Mouse (Mus musculus): ENCODE data around the gene Tmem63b. TPM values are rescaled to one million over a fixed set of nuclear protein-coding genes. Genes with fewer than 3 reads are reported as not detected.

The Tmem63b gene
- total RNA-seq (2023), result 10 to 100 TPM; 24.5 to 25.3 TPM

DNA sequence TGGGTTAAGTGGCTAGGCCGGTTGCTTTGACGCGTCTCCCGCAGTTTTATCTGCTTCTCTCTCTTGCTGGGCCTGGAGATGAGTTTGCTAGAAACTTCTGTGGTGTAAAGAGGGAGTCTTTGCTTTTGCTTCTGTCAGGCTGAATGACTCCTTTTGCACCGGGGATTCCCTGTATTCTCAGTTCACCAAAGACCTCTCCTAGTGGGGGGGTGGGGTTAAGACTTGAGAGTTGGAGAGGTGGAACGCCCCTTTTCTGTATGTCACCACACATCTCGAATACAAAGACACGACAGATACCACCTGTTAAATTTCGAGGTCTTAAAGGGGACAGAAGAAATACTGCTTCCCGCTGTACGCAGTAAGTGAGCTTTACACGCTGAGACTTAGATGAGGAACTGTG is at the start of gene Tmem63b:
TSS of gene Tmem63b (minus strand) at position 190 of the 400 bp plus-strand sequence.

DNA sequence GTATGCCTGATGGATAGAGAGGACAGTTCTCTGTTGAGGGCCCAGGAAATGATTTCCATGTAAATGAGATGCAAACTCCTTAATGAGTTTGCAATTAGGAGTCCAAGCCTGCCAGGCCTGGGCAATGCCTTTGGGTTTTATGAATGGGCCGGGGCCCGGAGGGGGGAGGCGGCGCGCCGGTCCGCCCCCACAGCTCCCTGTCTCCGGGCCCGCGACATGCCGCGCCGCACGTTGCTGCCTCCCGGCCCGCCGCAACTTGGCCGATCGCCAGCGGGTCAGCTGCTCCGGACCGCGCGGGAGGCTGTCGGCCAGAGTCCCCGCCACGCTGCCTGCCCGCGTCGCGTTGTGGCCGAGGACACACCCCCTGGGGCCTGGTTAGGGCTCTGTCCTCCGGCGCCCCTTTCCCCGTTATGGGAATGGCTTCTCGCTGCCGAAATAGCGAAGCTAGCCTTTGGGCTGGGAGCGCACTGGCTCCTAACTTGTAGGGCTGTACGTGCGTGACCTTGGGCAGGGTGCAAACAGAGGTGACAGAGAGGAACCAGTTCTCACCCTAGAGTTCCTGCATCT is 47.1 kb upstream of the Tmem63b start, which contains the start of gene 1600014C23Rik:
TSS of gene 1600014C23Rik (minus strand) at position 110 of the 567 bp plus-strand sequence.

DNA sequence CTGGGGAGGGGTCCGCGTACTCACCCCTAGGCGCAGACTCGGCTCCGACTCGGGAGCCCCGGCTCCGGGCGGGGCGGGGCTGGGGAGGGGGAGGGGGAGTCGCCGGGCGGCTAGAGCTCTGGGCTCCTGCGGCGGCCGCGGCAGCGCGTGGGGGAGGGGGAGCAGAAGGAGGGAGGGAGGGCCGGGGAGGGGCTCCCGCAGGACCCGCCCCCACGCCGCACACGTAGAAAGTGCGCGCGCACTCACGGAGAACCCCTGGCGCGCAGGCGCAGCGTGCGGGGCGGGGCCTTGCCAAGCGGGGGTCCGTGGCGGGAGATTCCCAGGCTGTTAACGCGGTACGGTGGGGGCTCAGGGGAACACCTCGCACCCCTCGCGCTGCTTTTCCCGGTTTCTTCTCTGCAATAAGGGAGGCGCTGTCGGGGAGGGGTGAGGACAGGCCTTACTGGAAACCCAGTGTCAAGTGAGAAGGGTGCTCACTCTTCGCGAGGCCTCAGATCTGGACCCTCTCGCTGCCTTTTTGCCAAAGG is 549 bp downstream of the Tmem63b start, which contains the start of gene Mrpl14:
TSS of gene Mrpl14 (plus strand) at position 230 of the 527 bp plus-strand sequence.

DNA sequence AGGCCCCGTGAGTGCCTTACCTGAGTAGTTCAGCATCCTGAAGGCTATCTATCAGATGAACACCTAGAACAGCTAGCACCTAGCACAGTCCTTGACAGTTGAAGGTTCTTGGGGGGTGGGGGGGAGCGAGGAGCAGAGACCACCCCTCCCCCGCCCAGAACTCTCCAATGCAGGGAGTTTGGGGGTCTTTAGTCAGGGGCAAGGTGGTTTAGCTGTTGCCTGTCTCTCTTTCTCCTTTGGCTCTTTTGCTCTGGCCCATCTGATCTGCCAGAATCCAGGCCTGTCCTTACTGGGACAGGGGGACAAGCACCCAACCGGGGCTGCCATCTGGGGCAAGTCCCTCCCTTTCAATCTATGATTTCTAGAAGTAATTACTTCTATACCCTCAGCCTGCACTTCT is 27.5 kb downstream of the Tmem63b start, which contains the start of gene Capn11:
TSS of gene Capn11 (minus strand) at position 101 of the 400 bp plus-strand sequence.

Other genes with a start within 250 kb of the Tmem63b start
- gene Spats1, start 211.5 kb downstream of the Tmem63b start, total RNA-seq (2023), result not detected
- gene Aars2, start 180.1 kb downstream of the Tmem63b start, total RNA-seq (2023), result 1 to 10 TPM; 4.6 to 6.7 TPM
- gene Tcte1, start 163.5 kb downstream of the Tmem63b start, total RNA-seq (2023), result not detected
- gene Tmem151b, start 137.2 kb downstream of the Tmem63b start, total RNA-seq (2023), result not detected
- 10 to 100 TPM; 34.6 to 36.3 TPM for gene Nfkbie, start 131.2 kb downstream of the Tmem63b start, total RNA-seq (2023)
- gene Slc35b2, start 123.0 kb downstream of the Tmem63b start, total RNA-seq (2023), result 10 to 100 TPM; 35.4 to 35.6 TPM
- gene Hsp90ab1, start 113.6 kb downstream of the Tmem63b start, total RNA-seq (2023), result 100 to 1,000 TPM; 550 to 621 TPM
- 10 to 100 TPM; 42.5 to 43.4 TPM for gene Slc29a1, start 87.3 kb downstream of the Tmem63b start, total RNA-seq (2023)
- not detected for gene Mymx, start 84.8 kb downstream of the Tmem63b start, total RNA-seq (2023)
- gene Capn11, start 27.6 kb downstream of the Tmem63b start, total RNA-seq (2023), result under 1 TPM; 0.42 to 0.60 TPM
- 10 to 100 TPM; 38.4 to 39.9 TPM for gene Mrpl14, start 583 bp downstream of the Tmem63b start, total RNA-seq (2023)
- not detected for gene 1600014C23Rik, start 46.9 kb upstream of the Tmem63b start, total RNA-seq (2023)